Mouse (Mus musculus): Measurements from ENCODE around the gene Mtmr3. TPM values are rescaled to one million over a fixed set of nuclear protein-coding genes. Genes with fewer than 3 reads are reported as not detected.

The Mtmr3 gene
- polyA plus RNA-seq, 1 experiment from 2014 or later, result 21.4 TPM

GRCm38 (mm10) chr11:4464186-4464585 lies 130.5 kb downstream of the Mtmr3 start:
- Histone ChIP-seq H3K4me2 (no peak overlapping the region), H3K9ac (ENCODE audit: low read depth, low read length) (no peak overlapping the region), H3K36me3 (ENCODE audit: control insufficient read depth, insufficient read depth, low read length) (no peaks in the 10 kb centered on the region), H3K4me3 (ENCODE audit: low read depth, low read length) (no peak overlapping the region), H3K4me1 (ENCODE audit: control insufficient read depth, insufficient read depth, low read length) (no peaks in the 10 kb centered on the region), H3K27ac (ENCODE audit: low read depth, low read length) (no peak overlapping the region), H3K9me3 (replicated peaks; ENCODE audit: control insufficient read depth, low read length) (no peaks in the 10 kb centered on the region), H3K27me3 (ENCODE audit: control insufficient read depth, insufficient read depth, low read length) (0 out of 2 replicates have a peak, but pooled peaks cover 5% of the 10 kb centered on the region)
- 72% methylated on average over 1 of the region's 1 CpGs for WGBS (ENCODE audit: insufficient replicate concordance)
- ATAC-seq (replicated peaks; ENCODE audit: insufficient number of reproducible peaks, low FRiP score, low TSS enrichment), result no peak

DNA sequence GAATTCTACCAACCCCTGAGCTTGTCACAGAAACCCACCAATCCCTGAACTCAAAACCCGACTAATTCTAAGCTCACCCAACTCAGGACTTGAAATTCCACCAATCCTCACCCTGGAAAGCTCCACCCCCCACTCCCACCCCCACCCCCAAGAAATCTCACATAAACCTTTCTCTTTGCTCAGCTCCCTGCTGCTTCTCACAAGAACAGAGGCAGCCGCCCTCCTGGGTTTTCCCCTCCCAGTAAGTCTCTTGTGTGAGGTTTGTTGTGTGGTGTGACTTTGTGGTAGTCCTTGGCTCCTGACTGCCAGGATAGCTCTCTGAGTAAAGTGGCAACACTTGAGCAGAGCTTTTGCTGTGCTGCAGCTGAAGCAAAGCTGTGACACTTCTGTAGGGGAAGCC lies 131.8 kb downstream of the Mtmr3 start:
- ATAC-seq (replicated peaks; ENCODE audit: insufficient number of reproducible peaks, low FRiP score, low TSS enrichment), result no peak
- Histone ChIP-seq H3K4me2 (no peak overlapping the region), H3K36me3 (ENCODE audit: control insufficient read depth, insufficient read depth, low read length) (no peaks in the 10 kb centered on the region), H3K4me3 (ENCODE audit: low read depth, low read length) (no peak overlapping the region), H3K9ac (ENCODE audit: low read depth, low read length) (no peak overlapping the region), H3K27ac (ENCODE audit: low read depth, low read length) (no peak overlapping the region), H3K27me3 (ENCODE audit: control insufficient read depth, insufficient read depth, low read length) (peaks cover 9% of the 10 kb centered on the region; the same call in 1 of the 2 replicates), H3K9me3 (replicated peaks; ENCODE audit: control insufficient read depth, low read length) (no peaks in the 10 kb centered on the region), H3K4me1 (ENCODE audit: control insufficient read depth, insufficient read depth, low read length) (no peaks in the 10 kb centered on the region)
- WGBS (ENCODE audit: insufficient replicate concordance), result 41% methylated on average over 2 of the region's 2 CpGs

GRCm38 (mm10) chr11:4461154-4461553 lies 133.5 kb downstream of the Mtmr3 start:
- ATAC-seq (replicated peaks; ENCODE audit: insufficient number of reproducible peaks, low FRiP score, low TSS enrichment), result no peak
- Histone ChIP-seq H3K4me2 (no peak overlapping the region), H3K4me3 (ENCODE audit: low read depth, low read length) (no peak overlapping the region), H3K27me3 (ENCODE audit: control insufficient read depth, insufficient read depth, low read length) (peaks cover 9% of the 10 kb centered on the region; the same call in 1 of the 2 replicates), H3K4me1 (ENCODE audit: control insufficient read depth, insufficient read depth, low read length) (no peaks in the 10 kb centered on the region), H3K27ac (ENCODE audit: low read depth, low read length) (no peak overlapping the region), H3K9me3 (replicated peaks; ENCODE audit: control insufficient read depth, low read length) (no peaks in the 10 kb centered on the region), H3K36me3 (ENCODE audit: control insufficient read depth, insufficient read depth, low read length) (no peaks in the 10 kb centered on the region), H3K9ac (ENCODE audit: low read depth, low read length) (no peak overlapping the region)
- WGBS (ENCODE audit: insufficient replicate concordance), result 8% methylated on average over 12 of the region's 12 CpGs

GRCm38 (mm10) chr11:4460615-4461014 lies 134.0 kb downstream of the Mtmr3 start:
- H3K4me2 ChIP-seq, result no peak overlapping the region
- no peak overlapping the region for H3K9ac ChIP-seq (ENCODE audit: low read depth, low read length)
- H3K4me1 ChIP-seq (ENCODE audit: control insufficient read depth, insufficient read depth, low read length), result no peaks in the 10 kb centered on the region
- H3K27me3 ChIP-seq (ENCODE audit: control insufficient read depth, insufficient read depth, low read length), result peaks cover 9% of the 10 kb centered on the region; the same call in 1 of the 2 replicates
- H3K9me3 ChIP-seq (replicated peaks; ENCODE audit: control insufficient read depth, low read length), result no peaks in the 10 kb centered on the region
- H3K27ac ChIP-seq (ENCODE audit: low read depth, low read length), result no peak overlapping the region
- ATAC-seq (replicated peaks; ENCODE audit: insufficient number of reproducible peaks, low FRiP score, low TSS enrichment), result no peak
- no peaks in the 10 kb centered on the region for H3K36me3 ChIP-seq (ENCODE audit: control insufficient read depth, insufficient read depth, low read length)
- WGBS (ENCODE audit: insufficient replicate concordance), result 46% methylated on average over 5 of the region's 5 CpGs
- H3K4me3 ChIP-seq (ENCODE audit: low read depth, low read length), result no peak overlapping the region

DNA sequence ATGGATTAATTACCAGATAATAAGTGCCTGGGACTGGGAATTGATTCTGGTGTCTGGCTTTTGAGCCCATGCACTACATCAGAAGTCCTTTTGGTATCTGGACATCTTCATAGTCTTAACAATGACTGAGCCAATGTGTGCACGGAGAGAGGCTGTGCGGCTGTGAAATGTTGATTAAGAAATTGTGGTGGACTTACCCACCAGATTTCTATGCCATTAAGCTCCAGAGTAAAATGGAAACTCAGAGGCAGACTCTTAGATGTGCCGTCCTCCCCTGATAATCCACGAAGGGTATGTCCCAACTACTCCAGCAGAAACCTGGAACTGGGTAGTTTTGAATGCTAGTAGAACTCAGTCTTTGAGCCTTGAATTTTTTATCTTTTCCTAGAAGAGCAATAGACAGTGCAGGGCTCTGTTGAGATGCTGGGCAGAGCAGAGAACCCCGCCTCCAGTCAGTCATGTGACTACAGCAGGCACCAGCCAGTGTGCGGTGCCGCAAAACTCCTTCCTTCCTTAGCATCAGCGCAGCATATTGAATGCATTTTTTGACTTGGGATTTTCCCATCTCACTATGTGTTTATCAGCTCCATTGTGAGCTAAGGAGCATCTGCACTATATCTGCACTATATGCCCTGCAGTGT lies 139.6 kb downstream of the Mtmr3 start:
- H3K27ac ChIP-seq (ENCODE audit: low read depth, low read length), result no peak overlapping the region
- no peaks in the 10 kb centered on the region for H3K4me1 ChIP-seq (ENCODE audit: control insufficient read depth, insufficient read depth, low read length)
- H3K36me3 ChIP-seq (ENCODE audit: control insufficient read depth, insufficient read depth, low read length), result no peaks in the 10 kb centered on the region
- H3K4me3 ChIP-seq (ENCODE audit: low read depth, low read length), result no peak overlapping the region
- H3K9me3 ChIP-seq (replicated peaks; ENCODE audit: control insufficient read depth, low read length), result no peaks in the 10 kb centered on the region
- 73% methylated on average over 8 of the region's 8 CpGs for WGBS (ENCODE audit: insufficient replicate concordance)
- ATAC-seq (replicated peaks; ENCODE audit: insufficient number of reproducible peaks, low FRiP score, low TSS enrichment), result no peak
- H3K9ac ChIP-seq (ENCODE audit: low read depth, low read length), result no peak overlapping the region
- H3K27me3 ChIP-seq (ENCODE audit: control insufficient read depth, insufficient read depth, low read length), result peaks cover 4% of the 10 kb centered on the region; the same call in 1 of the 2 replicates
- H3K4me2 ChIP-seq, result no peak overlapping the region

DNA sequence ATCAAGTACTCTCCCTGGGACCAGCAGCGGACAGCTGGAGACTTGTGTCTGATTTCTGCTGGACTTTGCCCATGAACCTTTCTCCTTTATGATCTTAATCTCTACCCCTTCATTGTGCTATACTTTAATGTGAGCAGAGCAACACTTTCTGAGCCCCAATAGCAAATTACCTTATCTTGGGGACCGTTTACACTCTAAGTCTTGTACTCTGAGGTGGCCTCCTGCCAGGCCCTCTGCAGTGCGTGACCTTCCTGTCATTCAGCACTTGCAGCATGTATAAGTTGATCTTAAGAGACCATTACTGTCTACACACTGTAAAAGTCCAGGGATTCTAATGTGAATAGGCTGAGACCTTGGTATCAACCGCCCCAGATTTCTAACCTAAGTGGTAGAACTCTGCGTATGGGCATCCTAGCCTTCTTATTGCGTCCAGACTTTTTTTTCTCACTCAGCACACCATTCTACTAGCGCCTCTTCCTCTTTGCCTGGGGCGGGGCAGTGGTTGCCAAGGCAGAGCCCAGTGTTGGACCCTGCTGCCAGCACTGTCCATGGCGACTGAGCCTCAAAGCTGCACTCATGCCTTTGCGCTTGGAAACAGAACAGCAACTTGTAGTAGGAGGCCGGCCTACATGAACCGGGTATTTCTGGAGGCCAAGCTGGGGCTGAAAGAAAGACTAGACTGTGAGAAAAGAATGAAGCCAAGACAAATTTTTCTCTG lies 142.0 kb downstream of the Mtmr3 start:
- Histone ChIP-seq H3K36me3 (ENCODE audit: control insufficient read depth, insufficient read depth, low read length) (no peaks in the 10 kb centered on the region), H3K27me3 (ENCODE audit: control insufficient read depth, insufficient read depth, low read length) (no peaks in the 10 kb centered on the region), H3K9ac (ENCODE audit: low read depth, low read length) (no peak overlapping the region), H3K4me2 (no peak overlapping the region), H3K27ac (ENCODE audit: low read depth, low read length) (no peak overlapping the region), H3K4me1 (ENCODE audit: control insufficient read depth, insufficient read depth, low read length) (no peaks in the 10 kb centered on the region), H3K9me3 (replicated peaks; ENCODE audit: control insufficient read depth, low read length) (no peaks in the 10 kb centered on the region), H3K4me3 (ENCODE audit: low read depth, low read length) (no peak overlapping the region)
- 78% methylated on average over 12 of the region's 12 CpGs for WGBS (ENCODE audit: insufficient replicate concordance)
- ATAC-seq (replicated peaks; ENCODE audit: insufficient number of reproducible peaks, low FRiP score, low TSS enrichment), result no peak

DNA sequence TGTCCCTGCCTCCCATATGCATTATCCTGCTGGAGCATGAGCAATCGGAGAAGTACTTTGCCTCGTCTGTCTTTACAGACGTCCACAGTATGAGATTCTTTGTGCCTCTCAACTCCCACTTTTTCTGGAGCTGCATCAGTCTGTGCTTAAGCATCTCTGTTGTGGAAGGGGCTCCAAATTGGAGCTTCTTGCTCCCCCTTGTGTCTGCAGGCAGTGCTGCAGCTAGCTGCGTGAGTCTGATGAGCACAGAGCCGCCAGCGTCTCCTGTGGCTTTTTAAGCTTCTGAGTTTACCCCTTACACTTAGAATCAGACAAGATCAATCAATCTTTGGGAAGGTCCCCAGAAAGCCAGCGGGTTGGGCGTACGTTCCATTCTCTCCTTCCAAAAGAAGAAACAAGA lies 143.5 kb downstream of the Mtmr3 start:
- Histone ChIP-seq H3K4me3 (ENCODE audit: low read depth, low read length) (no peak overlapping the region), H3K27me3 (ENCODE audit: control insufficient read depth, insufficient read depth, low read length) (no peaks in the 10 kb centered on the region), H3K4me2 (no peak overlapping the region), H3K27ac (ENCODE audit: low read depth, low read length) (no peak overlapping the region), H3K36me3 (ENCODE audit: control insufficient read depth, insufficient read depth, low read length) (no peaks in the 10 kb centered on the region), H3K4me1 (ENCODE audit: control insufficient read depth, insufficient read depth, low read length) (no peaks in the 10 kb centered on the region), H3K9me3 (replicated peaks; ENCODE audit: control insufficient read depth, low read length) (no peaks in the 10 kb centered on the region), H3K9ac (ENCODE audit: low read depth, low read length) (no peak overlapping the region)
- WGBS (ENCODE audit: insufficient replicate concordance), result 21% methylated on average over 9 of the region's 9 CpGs
- no peak for ATAC-seq (replicated peaks; ENCODE audit: insufficient number of reproducible peaks, low FRiP score, low TSS enrichment)

DNA sequence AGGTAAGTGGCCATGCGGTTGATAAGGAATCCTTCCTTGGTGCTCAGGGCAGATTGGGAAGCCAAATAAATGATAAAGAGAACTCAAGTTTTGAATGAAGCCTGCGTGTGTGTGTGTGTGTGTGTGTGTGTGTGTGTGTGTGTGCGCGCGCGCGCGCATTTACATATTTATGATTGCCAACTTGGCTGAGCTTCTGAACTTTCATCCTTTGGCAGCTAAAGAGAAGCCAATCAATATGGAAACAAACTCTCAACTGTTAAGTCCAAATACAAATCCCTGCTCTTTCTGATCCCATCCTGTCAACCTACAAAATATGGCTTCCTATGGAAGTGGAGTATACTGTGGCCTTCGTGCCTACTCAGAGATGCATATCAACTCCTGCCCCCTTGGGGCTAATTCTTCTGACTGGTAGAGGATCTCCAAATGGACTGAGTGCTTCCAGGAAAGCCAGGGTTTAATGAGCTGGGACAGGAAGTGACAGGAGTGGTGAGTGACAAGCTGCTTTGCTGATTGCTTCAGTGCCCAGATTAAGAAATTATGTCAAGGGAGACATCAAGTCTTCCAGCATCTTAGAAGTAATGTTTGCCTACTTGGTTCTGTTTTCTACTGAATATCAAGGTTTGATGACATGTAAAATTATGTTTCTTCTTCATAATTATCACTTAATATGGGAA lies 148.3 kb downstream of the Mtmr3 start:
- no peak overlapping the region for H3K4me2 ChIP-seq
- no peak overlapping the region for H3K9ac ChIP-seq (ENCODE audit: low read depth, low read length)
- ATAC-seq (replicated peaks; ENCODE audit: insufficient number of reproducible peaks, low FRiP score, low TSS enrichment), result no peak
- no peaks in the 10 kb centered on the region for H3K9me3 ChIP-seq (replicated peaks; ENCODE audit: control insufficient read depth, low read length)
- H3K27me3 ChIP-seq (ENCODE audit: control insufficient read depth, insufficient read depth, low read length), result no peaks in the 10 kb centered on the region
- H3K36me3 ChIP-seq (ENCODE audit: control insufficient read depth, insufficient read depth, low read length), result no peaks in the 10 kb centered on the region
- WGBS (ENCODE audit: insufficient replicate concordance), result 88% methylated on average over 9 of the region's 9 CpGs
- no peaks in the 10 kb centered on the region for H3K4me1 ChIP-seq (ENCODE audit: control insufficient read depth, insufficient read depth, low read length)
- H3K4me3 ChIP-seq (ENCODE audit: low read depth, low read length), result no peak overlapping the region
- H3K27ac ChIP-seq (ENCODE audit: low read depth, low read length), result no peak overlapping the region

All from heart, embryonic 11.5 days (tissue).